Mouse (Mus musculus) WW6 (cell line): ENCODE results near the gene Ghrl.
"Not testable (repeated sequence)": the region's sequence is repeated elsewhere in the genome, so short reads cannot be mapped to it uniquely, and the experiment has no call there.

Experiments used
- DNase-seq: peaks from one replicate; pipeline ENCODE4 v3.0.0-alpha.2; 2013; ENCODE audit warnings: low read depth, low spot score

Ghrl gene

DNA sequence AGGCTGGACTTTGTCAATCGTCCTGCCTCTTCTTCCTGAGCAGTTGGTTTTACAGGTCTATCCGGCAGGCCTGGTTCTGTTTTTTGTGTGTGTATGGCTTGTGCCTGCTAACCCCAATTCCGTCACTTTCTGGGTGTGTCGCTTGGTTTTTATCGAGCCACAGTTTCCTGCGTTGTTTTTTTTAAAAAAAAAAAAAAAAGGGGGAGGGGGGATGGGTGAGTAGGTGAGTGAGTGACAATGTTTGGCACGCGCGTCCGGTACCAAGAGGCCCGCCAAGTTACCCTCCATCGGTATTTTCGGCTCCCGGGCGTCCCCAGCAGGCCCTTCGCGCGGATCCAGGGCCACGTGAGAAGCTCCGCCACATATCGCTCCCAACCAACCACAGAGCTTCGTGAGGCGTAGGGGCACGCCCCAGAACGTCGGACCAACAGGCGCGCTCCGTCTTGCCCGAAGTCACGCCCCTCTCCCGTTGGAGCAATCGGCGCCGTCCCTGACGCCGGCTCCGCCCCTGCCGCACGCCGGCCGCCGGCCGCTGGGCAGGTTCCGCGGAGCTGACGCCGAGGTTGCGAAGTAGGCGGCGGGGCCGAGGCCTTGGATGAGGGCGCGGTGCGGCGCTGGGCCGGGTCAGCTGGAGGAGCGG, 23.0 kb downstream of the Ghrl start, which contains the start of gene Tatdn2:
Gene Tatdn2 (plus strand): TSS at position 469 of the 640 bp plus-strand sequence.
- peak; percentile 99 for DNase-seq

DNA sequence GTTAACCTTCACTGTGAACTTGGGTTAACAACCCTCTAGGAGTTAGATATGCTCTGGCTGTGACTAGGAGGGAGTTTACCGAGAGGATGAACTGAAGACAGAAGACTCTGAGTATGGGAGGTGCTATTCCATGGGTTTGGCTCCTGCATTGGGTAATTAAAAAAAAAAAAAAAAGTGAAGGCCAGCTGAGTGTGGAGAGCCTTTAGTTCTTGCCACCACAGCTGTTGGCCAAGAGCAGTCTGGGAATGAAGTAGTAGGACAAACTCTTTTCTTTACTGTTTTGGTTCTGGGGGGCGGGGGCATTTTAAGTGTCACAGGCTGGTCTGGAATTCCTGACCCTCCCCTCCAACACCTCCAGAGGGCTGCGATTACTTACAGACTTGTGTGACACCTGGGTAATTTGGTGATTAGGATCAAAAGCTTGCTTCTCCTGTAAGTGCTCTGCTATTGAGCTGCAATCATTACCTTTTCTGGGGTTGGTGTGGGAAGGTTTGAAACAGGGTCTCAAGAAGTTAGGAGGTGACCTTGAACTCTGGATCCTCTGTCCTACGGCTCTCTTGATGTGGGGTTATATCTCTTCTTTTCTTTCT, 23.8 kb downstream of the Ghrl start:
- DNase-seq, result no peak

DNA sequence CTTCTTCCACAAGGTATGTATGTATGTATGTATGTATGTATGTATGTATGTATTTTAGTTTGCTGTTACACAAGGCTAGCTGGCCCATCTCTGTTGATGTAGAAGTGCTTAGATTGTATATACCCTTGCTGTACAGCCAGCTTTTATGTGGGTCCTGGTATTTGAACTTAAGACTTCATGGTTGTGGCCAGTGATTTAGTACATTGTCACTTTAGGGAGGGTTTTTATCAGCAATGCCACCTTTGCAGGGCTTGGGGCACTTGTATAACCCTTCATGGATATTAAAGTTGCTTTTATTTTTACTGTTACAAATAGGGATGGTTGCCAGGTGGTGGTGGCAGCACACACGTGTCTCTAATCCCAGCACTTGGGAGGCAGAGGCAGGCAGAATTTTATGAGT, 24.5 kb downstream of the Ghrl start:
- no peak for DNase-seq

DNA sequence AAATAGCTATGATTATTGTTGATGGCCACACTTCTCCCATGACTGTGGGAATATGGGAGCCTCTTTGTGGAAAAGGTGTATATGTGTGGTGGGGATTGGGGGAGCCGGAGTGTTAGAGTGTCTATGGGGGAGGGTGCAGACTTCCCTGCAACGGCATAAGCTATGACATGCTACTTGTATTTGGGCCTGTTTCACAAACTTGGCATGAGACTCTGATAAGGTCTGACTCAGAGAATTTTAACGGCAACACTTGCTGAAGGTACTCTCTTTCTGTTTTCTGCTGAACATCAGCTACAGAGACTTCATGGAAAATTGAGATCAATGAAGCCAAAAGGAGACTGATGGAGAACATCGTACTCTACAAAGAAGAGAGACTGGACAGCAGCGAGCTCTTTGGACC, 26.3 kb downstream of the Ghrl start:
- no peak for DNase-seq

DNA sequence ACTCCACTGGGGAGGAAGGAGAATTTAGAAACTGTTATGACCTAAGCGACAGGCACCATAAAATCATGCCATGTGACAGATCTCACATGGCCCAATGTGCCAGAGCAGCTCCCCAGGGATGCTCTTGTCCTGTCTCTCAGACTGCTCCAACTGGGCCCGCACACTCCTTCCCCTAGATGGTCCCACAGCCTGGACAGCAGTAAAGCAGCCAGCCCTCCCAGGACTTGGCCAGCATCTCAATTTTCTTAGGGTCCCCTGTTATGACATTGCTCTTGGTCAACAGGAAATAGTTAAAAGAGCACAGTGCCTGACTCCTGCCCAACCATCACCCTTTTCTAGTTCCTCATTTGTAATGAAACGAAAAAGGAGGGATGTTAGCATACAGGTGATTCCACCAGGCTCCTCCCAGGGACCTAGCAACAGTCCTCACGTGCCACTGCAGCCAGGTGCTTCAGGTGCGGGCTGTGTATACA, 27.0 kb downstream of the Ghrl start:
- no peak for DNase-seq

DNA sequence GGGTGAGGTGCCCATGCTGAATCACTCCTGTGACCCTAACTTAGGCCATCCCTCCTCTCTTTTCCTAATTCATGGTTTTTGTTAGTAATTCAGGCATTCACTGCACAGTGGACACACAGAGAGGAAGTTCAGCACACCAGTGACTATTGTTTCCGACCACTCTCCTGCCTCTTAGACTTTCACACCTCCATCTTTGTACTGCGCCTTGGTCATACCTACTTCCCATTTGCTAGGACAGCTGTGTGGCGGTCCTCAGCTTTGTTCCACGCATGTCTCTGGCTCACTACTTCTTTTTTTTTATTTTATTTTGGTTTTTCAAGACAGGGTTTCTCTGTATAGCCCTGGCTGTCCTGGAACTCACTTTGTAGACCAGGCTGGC, 28.6 kb downstream of the Ghrl start:
- DNase-seq, result no peak

DNA sequence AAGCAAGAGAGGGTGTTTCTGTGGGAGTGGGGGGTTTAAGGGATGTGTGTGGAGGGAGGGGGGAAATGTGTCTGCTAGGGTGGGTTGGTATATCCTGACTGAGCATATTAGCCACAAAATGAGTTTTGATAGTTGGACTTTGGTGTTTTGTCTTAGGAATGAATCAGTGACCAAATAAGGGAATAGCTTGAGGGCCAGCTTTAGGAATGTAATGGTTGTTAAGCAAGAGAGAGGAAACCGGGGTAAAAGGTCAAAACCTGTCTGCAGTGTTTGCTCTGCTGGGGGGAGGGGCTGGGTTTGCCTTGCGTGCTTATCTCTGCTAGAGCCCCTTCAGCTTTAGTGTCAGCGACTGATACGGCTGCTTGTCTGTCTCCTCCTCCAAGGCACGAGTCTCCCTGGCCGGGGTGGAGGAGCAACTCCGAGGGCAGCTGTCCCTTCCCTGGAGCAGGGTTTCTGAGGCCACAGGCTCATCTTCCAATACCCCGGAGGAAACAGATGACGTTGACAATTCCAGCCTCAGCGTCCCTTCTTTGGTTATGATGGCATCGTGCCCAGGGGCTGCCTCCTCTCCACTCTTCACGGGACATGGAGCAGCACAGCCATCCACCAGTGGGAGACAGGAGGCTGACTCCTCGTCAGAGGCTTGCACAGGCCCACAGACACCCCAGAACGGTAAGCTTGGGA, 29.1 kb downstream of the Ghrl start:
- no peak for DNase-seq

DNA sequence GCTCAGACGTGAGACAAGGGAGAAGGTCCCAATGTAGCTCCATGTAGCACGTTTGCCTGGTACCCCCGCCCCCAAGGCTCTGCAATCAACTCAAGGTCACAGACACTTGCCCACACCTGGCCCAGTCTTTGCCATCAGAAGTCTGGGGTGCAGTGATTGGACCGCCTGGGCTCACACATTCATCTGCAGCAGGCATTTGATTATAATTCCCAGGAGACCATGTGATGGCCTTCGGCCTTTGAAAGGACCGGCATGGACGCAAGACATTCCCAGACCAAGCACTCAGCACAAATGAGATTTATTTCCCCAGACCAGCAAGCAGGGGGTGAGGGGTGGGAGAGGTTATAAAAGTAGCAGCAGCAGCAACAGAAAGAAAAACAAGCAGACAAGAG, 29.7 kb downstream of the Ghrl start:
- no peak for DNase-seq

DNA sequence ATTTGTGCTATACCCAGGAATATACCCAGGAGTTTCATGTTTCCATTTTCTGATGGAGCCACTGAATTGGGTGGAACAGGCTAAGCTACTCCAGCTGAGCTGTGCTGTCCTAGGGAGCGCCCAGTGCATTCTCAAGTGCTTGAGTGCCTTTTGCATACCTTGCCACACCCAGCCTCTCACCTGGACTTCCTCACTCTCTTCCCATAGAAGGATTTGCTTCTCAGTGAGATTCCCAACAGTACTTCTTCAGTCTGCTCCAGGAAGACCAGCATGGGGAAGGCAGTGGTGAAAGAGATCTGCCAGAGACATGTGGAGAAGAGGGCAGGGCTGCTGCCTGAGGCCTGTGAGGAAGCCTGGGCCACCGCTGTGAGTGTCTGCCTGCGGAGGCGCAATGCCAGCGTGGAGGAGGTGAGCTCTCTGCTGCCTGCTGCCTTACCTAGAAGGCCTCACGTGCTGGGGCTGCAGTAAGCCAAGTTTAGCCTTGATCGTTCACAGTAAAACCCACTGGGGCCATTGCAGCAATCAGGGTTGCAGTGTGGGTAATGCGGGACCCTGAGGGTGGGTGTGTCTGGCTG, 33.0 kb downstream of the Ghrl start:
- DNase-seq, result no peak

DNA sequence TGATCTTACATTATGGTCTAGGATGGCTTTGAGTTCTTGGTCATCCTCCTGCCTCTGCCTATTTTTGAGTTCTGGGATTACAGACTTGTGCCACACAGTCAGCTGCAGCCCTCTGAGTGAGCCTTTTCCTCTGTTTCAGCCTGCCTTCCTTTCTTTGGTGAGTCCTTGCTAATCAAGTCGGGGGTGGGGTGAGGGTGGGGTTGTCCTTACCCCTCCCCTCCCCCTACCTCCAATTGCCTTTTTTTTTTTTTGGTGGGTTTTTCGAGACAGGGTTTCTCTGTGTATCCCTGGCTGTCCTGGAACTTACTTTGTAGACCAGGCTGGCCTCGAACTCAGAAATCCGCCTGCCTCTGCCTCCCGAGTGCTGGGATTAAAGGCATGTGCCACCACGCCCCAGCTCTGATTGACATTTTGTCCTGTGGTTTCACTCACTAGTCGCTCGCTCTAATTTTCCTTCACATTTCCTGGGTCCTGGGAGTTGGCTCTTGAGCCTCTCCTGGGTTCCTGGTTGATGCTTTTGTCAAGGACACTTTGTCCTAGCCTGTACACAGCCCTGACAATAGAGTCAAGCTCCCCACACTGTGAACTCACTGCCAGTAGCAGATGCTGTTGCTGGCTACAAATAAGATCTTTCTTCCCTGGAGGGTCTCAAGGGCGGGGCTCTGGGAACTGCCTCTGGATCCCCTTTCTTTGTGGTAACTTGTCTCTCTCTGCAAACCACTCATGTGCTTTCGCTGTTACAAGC, 36.4 kb downstream of the Ghrl start:
- DNase-seq, result peak; percentile 57

DNA sequence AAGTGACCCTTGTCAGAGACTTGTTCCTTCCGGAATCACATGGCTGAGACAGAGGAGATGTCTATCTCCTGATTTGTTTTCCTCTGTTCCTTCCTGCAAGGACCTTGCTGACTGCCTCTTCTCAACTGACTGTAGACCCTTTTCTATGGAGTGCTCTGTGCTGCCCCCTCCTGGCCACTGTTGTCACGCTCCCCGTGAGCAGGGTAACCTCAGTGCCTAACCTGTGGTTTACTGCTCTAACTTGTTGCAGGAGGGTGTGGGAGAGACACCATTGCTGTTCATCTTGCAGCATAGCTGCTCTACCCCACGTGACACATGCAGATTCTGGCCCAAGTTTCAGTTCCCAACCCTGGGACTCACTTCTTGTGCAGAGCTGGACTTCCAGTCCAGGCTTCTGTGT, 38.4 kb downstream of the Ghrl start:
- peak; percentile 72 for DNase-seq

DNA sequence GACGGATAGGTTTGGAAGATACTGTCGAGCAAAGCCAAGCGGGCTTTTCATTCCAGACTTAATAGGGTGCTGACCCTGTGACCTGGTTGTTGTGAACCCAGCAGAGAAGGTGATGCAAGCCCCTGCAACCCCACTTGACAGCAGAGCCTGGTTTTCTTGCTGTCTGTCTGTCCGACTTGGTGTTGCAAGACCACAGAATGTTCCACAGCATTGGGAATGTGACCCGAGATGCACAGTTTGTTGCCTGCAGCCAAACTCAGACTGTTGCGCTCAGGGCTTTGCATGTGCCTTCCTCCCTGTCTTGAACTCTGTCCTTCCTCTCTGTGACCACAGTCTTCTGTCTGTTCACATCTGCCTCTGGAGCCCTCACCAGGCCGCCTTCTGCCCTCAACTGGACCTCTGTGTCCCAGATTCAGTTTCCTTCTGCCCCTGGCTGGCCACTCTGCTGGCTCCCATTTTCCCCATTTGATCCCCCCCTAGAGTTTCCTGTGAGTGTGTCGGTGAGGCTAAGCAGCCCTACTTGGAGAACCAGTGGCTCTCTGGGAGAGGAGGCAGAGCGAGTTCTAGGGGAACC, 39.6 kb downstream of the Ghrl start:
- DNase-seq, result no peak

DNA sequence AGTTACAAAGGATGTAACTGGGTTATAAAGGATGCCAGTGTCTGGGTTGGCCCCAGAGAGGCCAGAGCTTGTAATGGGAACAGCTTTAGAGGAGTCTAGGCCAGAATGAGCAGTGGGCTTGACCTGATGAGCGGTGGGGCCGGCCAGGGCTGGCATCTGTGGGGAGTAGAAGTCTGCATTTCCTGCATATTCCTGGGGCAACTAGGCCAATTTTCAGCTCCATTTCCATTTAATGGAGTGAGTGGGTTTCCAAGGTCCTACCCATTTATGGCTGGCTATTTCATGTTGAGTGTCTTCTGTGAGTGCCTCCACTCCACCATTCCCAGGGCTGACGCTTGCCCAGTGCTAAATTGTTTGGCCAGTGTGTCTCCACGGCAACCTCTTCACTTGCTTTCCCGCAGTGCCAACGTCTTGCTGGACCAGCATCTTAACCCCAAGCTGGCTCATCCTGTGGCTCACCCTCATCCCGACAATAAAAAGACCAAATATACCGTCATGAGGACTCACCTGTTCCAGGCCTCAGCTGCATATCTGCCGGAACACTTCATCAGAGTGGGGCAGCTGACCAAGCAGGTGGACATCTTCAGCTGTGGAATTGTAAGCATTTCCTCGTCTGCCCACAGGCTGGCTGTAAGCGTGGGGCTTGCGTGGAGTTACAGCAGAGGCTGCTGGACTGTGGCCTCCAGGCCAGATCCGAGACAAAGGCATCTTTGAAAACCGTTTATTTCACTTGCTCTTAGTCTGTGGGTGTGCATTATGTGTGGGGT, 41.3 kb downstream of the Ghrl start:
- no peak for DNase-seq

DNA sequence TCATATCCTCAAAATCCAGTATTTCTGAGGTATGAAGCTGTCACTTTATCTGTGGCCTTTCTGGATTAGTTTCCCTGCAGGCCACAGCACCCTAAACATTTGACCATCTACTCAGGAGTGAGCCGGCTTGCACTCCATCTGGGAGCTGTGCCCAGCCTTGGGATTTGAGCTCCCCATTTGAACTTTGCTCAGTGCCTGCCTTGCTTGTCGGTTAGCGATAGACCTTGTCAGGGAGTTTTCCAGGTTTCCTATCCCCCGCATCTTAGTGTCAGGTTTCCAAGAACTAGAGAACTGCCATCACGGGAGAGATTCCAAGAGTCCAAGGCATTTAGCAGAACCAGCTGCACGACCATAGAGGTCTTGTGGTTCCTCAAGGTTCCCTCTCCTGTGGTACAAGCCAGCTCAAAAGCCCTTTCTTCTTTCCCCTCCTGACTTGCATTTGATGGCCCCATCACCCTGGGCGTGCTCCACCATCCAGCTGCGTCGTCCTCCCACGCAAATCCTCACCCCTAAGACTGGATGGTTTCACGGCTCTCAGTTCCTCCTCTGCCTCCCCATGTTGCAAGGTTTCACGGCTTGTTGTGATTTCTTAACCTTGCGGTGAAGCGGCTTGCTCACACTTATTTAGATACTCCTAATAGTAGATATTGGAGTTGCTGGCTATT, 42.5 kb downstream of the Ghrl start:
- no peak for DNase-seq

DNA sequence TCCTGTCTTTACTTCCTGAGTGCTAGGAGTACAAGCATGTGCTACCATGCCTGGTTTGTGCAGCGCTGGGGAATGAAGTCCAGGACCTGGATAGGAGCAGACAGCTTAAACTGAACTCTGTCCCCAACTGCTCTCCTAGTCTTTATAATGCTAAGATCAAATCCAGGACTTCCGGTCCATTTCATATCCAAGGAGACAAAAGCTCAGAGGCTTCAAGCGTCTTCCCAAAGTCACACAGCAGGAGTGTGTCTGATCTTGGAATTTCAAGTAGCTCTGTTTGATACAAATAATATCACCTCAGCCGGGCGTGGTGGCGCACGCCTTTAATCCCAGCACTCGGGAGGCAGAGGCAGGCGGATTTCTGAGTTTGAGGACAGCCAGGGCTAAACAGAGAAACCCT, 43.7 kb downstream of the Ghrl start:
- no peak for DNase-seq

DNA sequence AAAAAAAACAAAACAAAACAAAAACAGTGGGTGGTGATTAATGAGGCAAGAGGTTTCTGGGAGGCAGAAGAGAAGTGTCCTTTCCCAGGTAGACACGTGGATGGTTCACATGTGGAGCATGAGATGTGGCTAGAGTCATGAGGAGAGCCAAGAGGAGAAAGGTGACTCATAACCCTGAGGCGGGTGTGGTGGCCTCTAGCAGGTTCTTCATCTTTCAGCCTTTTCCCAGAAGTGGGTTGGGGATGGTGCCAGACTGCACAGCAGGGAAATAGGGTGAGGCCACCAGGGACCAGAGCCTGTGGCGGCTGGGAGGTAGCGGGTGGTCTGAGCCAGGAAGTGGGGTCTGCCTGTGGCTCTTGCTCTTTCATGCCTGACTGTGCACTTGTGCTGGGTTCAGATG, 44.4 kb downstream of the Ghrl start:
- no peak for DNase-seq

DNA sequence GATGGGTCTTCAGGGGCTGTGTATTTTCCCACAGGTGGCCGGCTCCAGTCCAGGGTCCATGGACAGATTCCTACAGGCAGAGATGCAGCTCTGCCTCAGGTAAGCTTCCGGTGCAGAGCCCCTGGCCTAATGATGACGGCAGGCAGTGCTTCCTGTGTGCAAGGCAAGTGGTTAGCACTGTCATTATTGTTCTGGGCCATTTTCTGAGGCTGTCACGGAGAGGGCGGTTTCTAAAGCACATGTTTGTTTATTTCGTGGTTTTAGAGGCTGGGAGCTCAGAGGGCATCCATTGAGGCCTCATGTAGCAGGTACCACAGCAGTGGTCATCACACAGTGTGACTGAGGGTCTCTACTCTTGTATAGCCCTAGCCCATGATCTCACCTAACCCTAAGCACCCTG, 46.7 kb downstream of the Ghrl start:
- DNase-seq, result no peak

DNA sequence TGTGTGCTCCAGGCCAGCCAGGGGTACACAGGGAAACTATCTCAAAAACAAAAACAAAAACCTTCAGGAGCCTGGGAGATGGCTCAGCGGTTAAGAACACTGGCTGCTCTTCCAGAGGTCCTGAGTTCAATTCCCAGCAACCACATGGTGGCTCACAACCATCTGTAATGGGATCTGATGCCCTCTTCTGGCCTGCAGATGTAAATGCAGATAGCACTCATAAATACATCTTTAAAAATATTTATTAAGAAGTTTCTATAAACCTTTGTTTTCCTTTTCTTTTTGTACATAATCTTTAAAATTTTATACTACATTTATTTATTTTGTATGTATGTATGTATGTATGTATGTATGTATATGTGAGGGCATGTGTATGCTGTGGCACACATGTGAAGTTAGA, 47.7 kb downstream of the Ghrl start:
- not testable (repeated sequence) for DNase-seq

DNA sequence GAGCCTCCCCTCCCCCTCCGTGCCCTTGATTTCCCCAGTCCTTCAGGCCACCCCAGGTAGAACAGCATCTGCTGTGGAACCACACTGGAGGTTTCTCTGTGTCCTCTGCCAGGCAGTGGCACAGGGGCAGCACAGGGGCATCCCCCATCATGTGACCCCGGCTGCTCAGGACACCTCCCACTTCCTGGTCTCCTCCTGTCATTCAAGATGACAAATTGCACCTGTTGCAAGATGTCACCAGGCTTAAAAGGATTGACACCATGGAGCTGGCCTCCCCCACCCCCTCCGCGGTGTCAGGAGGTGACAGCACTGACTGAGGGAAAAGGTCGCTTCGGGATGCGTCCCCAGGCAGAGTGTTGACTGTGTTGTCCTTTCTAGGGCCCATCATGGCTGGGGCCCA, 49.9 kb downstream of the Ghrl start:
- DNase-seq, result no peak
